Mouse (Mus musculus) spleen, adult 2 months (tissue): ENCODE measurements at regions not wholly inside any gene's neighbourhood (a gene's known extent, or its start where the extent isn't known, plus 50 kb on each side); places are given as distances from the start of the nearest gene placed in this dataset.
A peak's percentile ranks its signal among the peaks of the same experiment; 100 is the strongest.

ENCODE experiments used
- DNase-seq, 2 experiments: peaks; one replicate each; pipeline versions ENCODE4 v3.0.0 to v3.0.0-alpha.2; 2012 to 2021; ENCODE audit warnings: low spot score in 2 of 2, low read depth in 1 of 2
- H3K27ac ChIP-seq: fragments of 200-500 bp; 2 replicates; pipeline ENCODE4 v1.5.1; 2012; ENCODE audit warnings: low read length, inconsistent platforms; ENCODE audit not compliant: insufficient read depth
- H3K27me3 ChIP-seq: fragments of 200-500 bp; 2 replicates; pipeline ENCODE4 v1.6.1; 2012; ENCODE audit warnings: mild to moderate bottlenecking, moderate library complexity, low read length, inconsistent platforms; ENCODE audit not compliant: control insufficient read depth, insufficient read depth
- H3K36me3 ChIP-seq: fragments of 200-500 bp; 2 replicates; pipeline ENCODE4 v1.6.1; 2012; ENCODE audit warnings: mild to moderate bottlenecking, low read length, inconsistent platforms; ENCODE audit not compliant: control insufficient read depth, insufficient read depth
- H3K4me1 ChIP-seq: fragments of 200-500 bp; 2 replicates; pipeline ENCODE4 v1.6.1; 2011; ENCODE audit warnings: inconsistent platforms; ENCODE audit not compliant: control insufficient read depth, insufficient read depth, insufficient read length
- H3K4me3 ChIP-seq: fragments of 200-500 bp; 2 replicates; pipeline ENCODE4 v1.5.1; 2011; ENCODE audit warnings: mild to moderate bottlenecking, inconsistent platforms; ENCODE audit not compliant: insufficient read depth, insufficient read length; ENCODE audit errors: extremely low read depth
- CTCF ChIP-seq: fragments of 200-500 bp; IDR thresholded peaks from 2 replicates; pipeline ENCODE4 v1.5.1; 2011; ENCODE audit warnings: mild to moderate bottlenecking, inconsistent platforms; ENCODE audit not compliant: insufficient read depth, insufficient read length, insufficient replicate concordance; ENCODE audit errors: extremely low read depth
- POLR2A ChIP-seq: fragments of 200-500 bp; IDR thresholded peaks from 2 replicates; pipeline ENCODE4 v1.6.1; 2011; ENCODE audit warnings: low read depth, low read length, inconsistent platforms
- WGBS: fragments of 180-500 bp; shearing (Covaris S2); methylation state at CpG from one replicate; pipeline ENCODE4 v1.1.7; 2018; 5-methylcytosine and 5-hydroxymethylcytosine counted together

DNA sequence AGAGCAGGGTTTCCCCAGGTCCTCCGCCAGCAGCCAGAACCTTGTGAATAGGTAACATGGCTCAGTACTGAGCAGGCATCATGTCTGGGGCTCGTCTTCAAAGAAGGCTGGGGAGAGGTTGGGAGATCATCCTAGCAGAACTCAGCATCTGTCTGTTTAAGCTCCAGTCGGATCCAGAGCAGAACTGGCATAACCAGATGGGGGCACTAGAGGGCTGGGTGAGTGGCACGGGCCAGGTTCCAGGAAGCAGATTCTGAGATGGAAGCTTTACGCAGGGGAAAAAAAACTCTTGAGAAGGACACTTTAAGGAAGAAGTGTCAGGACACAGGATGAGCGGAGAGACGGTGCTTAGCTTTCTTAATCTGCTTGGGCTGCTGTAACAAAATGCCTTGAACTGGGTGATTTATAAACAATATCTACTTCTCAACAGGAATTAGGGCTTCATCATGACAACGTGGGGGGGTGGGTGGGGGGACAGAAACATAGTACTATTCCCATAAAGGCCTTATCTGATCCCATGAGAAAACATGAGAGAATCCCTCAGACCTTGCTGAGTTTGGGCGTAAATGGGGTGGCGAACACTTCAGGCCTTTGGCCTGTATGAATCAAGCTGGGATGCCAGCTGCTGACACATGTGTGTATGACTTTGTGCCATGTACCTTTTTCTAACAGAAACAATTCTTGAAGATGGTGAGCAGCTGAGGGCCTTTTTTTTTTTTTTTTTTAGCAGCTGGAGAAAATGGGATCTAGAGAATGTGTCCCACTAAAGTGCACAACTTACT, 69.6 kb upstream of the Creb5 start:
- no peaks in the 10 kb centered on the region for H3K4me1 ChIP-seq
- TF ChIP-seq POLR2A (no peak), CTCF (no peak)
- H3K4me3 ChIP-seq = no peak overlapping the region
- 79% methylated on average over 10 of the region's 10 CpGs for WGBS
- no peak overlapping the region for H3K27ac ChIP-seq
- DNase-seq = peak in 1 of 2 experiments; percentile 12
- no peaks in the 10 kb centered on the region for H3K36me3 ChIP-seq
- H3K27me3 ChIP-seq = no peaks in the 10 kb centered on the region

- Histone ChIP-seq H3K27me3 (no peaks in the 10 kb centered on the region), H3K4me1 (no peaks in the 10 kb centered on the region), H3K27ac (no peak overlapping the region), H3K4me3 (no peak overlapping the region), H3K36me3 (no peaks in the 10 kb centered on the region)
- no peak for TF ChIP-seq POLR2A
- no peak for TF ChIP-seq CTCF
- WGBS = 17% methylated on average over 2 of the region's 2 CpGs
- DNase-seq = no peak
Observed at GRCm38 (mm10) chr6:53216715-53217114, 70.4 kb upstream of the Creb5 start.

DNA sequence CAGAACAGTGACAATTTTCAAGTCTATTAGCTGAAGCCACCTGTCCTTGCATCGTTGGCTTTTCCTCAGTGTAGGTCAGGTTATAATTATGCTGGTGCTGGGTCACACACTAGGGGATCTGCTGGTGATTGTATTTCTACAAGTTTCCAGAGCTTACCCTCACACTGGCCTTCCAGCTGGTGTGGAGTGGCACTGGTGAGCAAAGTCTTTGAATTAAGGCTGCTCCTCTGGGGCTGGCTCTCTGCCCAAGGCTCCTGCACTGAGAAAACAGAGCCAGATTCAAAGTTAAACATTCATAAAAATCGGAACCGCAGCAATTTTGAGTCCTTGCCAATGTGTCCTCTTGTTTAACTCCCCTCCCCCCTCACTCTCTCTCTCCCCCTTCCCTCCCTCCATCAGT, 75.7 kb upstream of the Creb5 start:
- no peak overlapping the region for H3K4me3 ChIP-seq
- H3K36me3 ChIP-seq = no peaks in the 10 kb centered on the region
- WGBS = 76% methylated on average over 3 of the region's 3 CpGs
- DNase-seq = no peak
- H3K27me3 ChIP-seq = no peaks in the 10 kb centered on the region
- no peaks in the 10 kb centered on the region for H3K4me1 ChIP-seq
- H3K27ac ChIP-seq = no peak overlapping the region
- TF ChIP-seq POLR2A = no peak
- TF ChIP-seq CTCF = no peak

GRCm38 (mm10) chr6:53209398-53209797, 77.7 kb upstream of the Creb5 start:
- TF ChIP-seq CTCF (no peak), POLR2A (no peak)
- Histone ChIP-seq H3K4me1 (no peaks in the 10 kb centered on the region), H3K27me3 (no peaks in the 10 kb centered on the region), H3K36me3 (no peaks in the 10 kb centered on the region), H3K4me3 (no peak overlapping the region), H3K27ac (no peak overlapping the region)
- WGBS = 58% methylated on average over 6 of the region's 6 CpGs
- DNase-seq = no peak

DNA sequence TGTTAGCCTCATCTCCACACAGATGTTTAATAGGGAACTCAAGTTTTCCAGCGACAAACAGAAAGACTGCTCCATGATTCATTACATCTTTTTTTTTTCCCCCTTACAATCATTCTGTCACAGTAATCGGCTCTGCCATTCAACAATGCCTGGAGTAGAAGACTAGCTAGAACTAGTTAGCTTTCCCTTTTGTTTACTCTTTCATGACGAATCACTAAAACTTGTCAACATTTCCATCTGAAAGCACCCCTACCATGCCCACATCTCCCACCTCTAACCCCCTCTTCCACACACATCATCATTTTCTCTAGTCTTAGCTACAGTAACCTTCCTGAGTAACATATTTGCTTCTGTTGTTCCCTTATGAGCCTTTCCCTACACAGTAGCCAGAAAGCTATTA, 78.6 kb upstream of the Creb5 start:
- TF ChIP-seq CTCF = no peak
- TF ChIP-seq POLR2A = no peak
- 85% methylated on average over 3 of the region's 3 CpGs for WGBS
- H3K27me3 ChIP-seq = no peaks in the 10 kb centered on the region
- H3K27ac ChIP-seq = no peak overlapping the region
- no peak for DNase-seq
- H3K4me3 ChIP-seq = no peak overlapping the region
- no peaks in the 10 kb centered on the region for H3K4me1 ChIP-seq
- no peaks in the 10 kb centered on the region for H3K36me3 ChIP-seq

DNA sequence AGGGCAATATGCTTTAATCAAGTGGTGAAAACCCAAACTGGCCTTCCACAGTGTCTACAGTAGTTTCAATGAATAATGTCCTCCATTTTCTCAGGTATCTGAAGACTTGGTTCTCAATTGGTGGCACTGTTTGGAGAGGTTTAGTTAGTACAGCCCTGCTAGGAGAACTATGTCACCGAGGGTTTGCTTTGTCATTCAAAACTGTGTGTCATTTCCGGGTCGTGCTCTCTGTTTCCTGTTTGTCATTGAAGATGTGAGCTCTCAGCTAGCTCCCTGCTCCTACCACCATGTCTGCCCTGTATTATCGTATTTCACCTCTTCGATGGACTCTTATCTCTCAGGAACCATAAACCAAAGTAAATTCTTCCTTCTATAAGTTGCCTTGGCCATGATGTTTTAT, 79.3 kb upstream of the Creb5 start:
- no peak overlapping the region for H3K4me3 ChIP-seq
- no peaks in the 10 kb centered on the region for H3K36me3 ChIP-seq
- TF ChIP-seq CTCF (no peak), POLR2A (no peak)
- no peaks in the 10 kb centered on the region for H3K27me3 ChIP-seq
- H3K27ac ChIP-seq = no peak overlapping the region
- WGBS = 58% methylated on average over 5 of the region's 5 CpGs
- no peaks in the 10 kb centered on the region for H3K4me1 ChIP-seq
- no peak for DNase-seq

GRCm38 (mm10) chr6:53207361-53207760, 79.7 kb upstream of the Creb5 start:
- no peaks in the 10 kb centered on the region for H3K27me3 ChIP-seq
- 87% methylated on average over 2 of the region's 2 CpGs for WGBS

More at GRCm38 (mm10) chr6:53207361-53207760, 79.7 kb upstream of the Creb5 start:
- no peak overlapping the region for H3K27ac ChIP-seq
- H3K36me3 ChIP-seq = no peaks in the 10 kb centered on the region
- no peaks in the 10 kb centered on the region for H3K4me1 ChIP-seq
- no peak overlapping the region for H3K4me3 ChIP-seq
- TF ChIP-seq POLR2A = no peak
- no peak for TF ChIP-seq CTCF
- DNase-seq = no peak
